Mouse (Mus musculus) neural tube, embryonic 15.5 days (tissue): ENCODE data around the gene Ccdc3. TPM values are rescaled to one million over a fixed set of nuclear protein-coding genes. Genes with fewer than 3 reads are reported as not detected.
"Not testable (repeated sequence)": the region's sequence is repeated elsewhere in the genome, so short reads cannot be mapped to it uniquely, and the experiment has no call there.

Experiments
- ATAC-seq: fragments of 200-750 bp; cut with Nextera tagmentation; 2 replicates; pipeline ENCODE4 v1.8.0; 2017; ENCODE audit warnings: mild to moderate bottlenecking, moderate TSS enrichment, moderate library complexity; ENCODE audit not compliant: low FRiP score
- H3K27ac ChIP-seq: fragments of 300-500 bp; sonication (generic); replicated peaks from 2 replicates; pipeline ENCODE4 v1.5.1; 2015; ENCODE audit warnings: mild to moderate bottlenecking, inconsistent platforms
- H3K27me3 ChIP-seq: fragments of 300-500 bp; sonication (generic); replicated peaks from 2 replicates; pipeline ENCODE4 v1.6.1; 2015; ENCODE audit warnings: inconsistent platforms
- H3K36me3 ChIP-seq: fragments of 300-500 bp; sonication (generic); 2 replicates; pipeline ENCODE4 v1.6.1; 2015; ENCODE audit warnings: inconsistent platforms
- H3K4me1 ChIP-seq: fragments of 300-500 bp; sonication (generic); 2 replicates; pipeline ENCODE4 v1.6.1; 2015; ENCODE audit warnings: inconsistent platforms
- H3K4me2 ChIP-seq: fragments of 300-500 bp; sonication (generic); 2 replicates; pipeline ENCODE4 v1.6.1; 2015; ENCODE audit warnings: inconsistent platforms, mild to moderate bottlenecking, moderate library complexity
- H3K4me3 ChIP-seq: fragments of 300-500 bp; sonication (generic); replicated peaks from 2 replicates; pipeline ENCODE4 v1.5.1; 2015; ENCODE audit warnings: mild to moderate bottlenecking, inconsistent platforms
- H3K9ac ChIP-seq: fragments of 300-500 bp; sonication (generic); replicated peaks from 2 replicates; pipeline ENCODE4 v1.6.1; 2015; ENCODE audit warnings: mild to moderate bottlenecking, inconsistent platforms
- H3K9me3 ChIP-seq: fragments of 300-500 bp; sonication (generic); replicated peaks from 2 replicates; pipeline ENCODE4 v1.6.1; 2016; ENCODE audit warnings: inconsistent platforms
- WGBS: fragments of 180-500 bp; shearing (Covaris S2); methylation state at CpG from one replicate; pipeline ENCODE4 v1.1.7; 2015; ENCODE audit warnings: mixed read lengths; 5-methylcytosine and 5-hydroxymethylcytosine counted together
- polyA plus RNA-seq: library from polyadenylated mRNA; unstranded; fragments of >200 nt; fragmentation: Nextera tagmentation; extraction: Ambion mirVana; gene quantifications from 2 replicates; pipeline ENCODE4 v1.2.1, GENCODE M21; 2015

Gene Ccdc3
- polyA plus RNA-seq = 11.4 and 14.8 TPM in 2 replicates

GRCm38 (mm10) chr2:5137500-5138286 is at the start of gene Ccdc3:
Ccdc3 (plus strand) TSS chr2:5137776.
- Histone ChIP-seq H3K4me2 (peak within 1 kb of the TSS; percentile 79), H3K36me3 (no peaks in the 10 kb centered on the region), H3K27me3 (peaks cover 45% of the 10 kb centered on the region), H3K27ac (no peak within 1 kb of the TSS), H3K4me1 (peaks cover 15% of the 10 kb centered on the region), H3K4me3 (peak within 1 kb of the TSS; percentile 47), H3K9ac (peak within 1 kb of the TSS; percentile 46), H3K9me3 (no peaks in the 10 kb centered on the region)
- under 1% methylated on average over 67 of the region's 78 CpGs for WGBS
- peak; percentile 66; the same call in 1 of the 2 replicates for ATAC-seq

DNA sequence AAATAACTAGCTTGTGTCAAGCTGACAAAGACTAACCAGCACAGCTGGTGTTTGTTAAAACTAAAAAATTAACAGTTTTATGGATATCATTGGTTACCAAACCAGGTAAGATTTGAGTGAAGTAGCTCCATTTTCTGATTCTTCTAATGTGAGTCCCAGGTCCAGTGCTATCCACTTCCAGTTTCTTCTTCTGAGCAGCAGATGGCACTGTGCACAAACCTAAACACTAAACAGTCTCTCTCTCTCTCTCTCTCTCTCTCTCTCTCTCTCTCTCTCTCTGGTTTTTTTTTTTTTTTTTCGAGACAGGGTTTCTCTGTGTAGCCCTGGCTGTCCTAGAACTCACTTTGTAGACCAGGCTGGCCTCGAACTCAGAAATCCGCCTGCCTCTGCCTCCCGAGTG is 47.2 kb upstream of the Ccdc3 start:
- H3K27me3 ChIP-seq, H3K4me2 ChIP-seq, H3K4me1 ChIP-seq, H3K27ac ChIP-seq, H3K36me3 ChIP-seq, H3K4me3 ChIP-seq, H3K9me3 ChIP-seq, H3K9ac ChIP-seq: not testable (repeated sequence)
- peak; percentile 79; the same call in 1 of the 2 replicates for ATAC-seq
- WGBS = 81% methylated on average over 4 of the region's 4 CpGs

GRCm38 (mm10) chr2:5094876-5095275 is 42.7 kb upstream of the Ccdc3 start:
- no peak overlapping the region for H3K4me2 ChIP-seq
- H3K27me3 ChIP-seq = no peaks in the 10 kb centered on the region
- WGBS = 90% methylated on average over 5 of the region's 5 CpGs
- H3K36me3 ChIP-seq = no peaks in the 10 kb centered on the region
- no peak for ATAC-seq
- no peak overlapping the region for H3K9ac ChIP-seq
- no peaks in the 10 kb centered on the region for H3K9me3 ChIP-seq
- H3K4me3 ChIP-seq = no peak overlapping the region
- H3K4me1 ChIP-seq = peaks cover 14% of the 10 kb centered on the region
- H3K27ac ChIP-seq = no peak overlapping the region

GRCm38 (mm10) chr2:5095316-5095715 is 42.3 kb upstream of the Ccdc3 start:
- no peaks in the 10 kb centered on the region for H3K9me3 ChIP-seq
- H3K4me2 ChIP-seq = no peak overlapping the region
- H3K27me3 ChIP-seq = no peaks in the 10 kb centered on the region
- no peak overlapping the region for H3K9ac ChIP-seq
- no peak for ATAC-seq
- 37% methylated on average over 1 of the region's 1 CpGs for WGBS
- no peak overlapping the region for H3K4me3 ChIP-seq
- H3K27ac ChIP-seq = no peak overlapping the region
- H3K36me3 ChIP-seq = no peaks in the 10 kb centered on the region
- H3K4me1 ChIP-seq = peaks cover 14% of the 10 kb centered on the region

GRCm38 (mm10) chr2:5097786-5098445 is 39.7 kb upstream of the Ccdc3 start:
- Histone ChIP-seq H3K9me3 (no peaks in the 10 kb centered on the region), H3K36me3 (no peaks in the 10 kb centered on the region), H3K27me3 (no peaks in the 10 kb centered on the region), H3K4me3 (peak overlapping the region; percentile 24), H3K9ac (peak overlapping the region; percentile 39; the same call in 1 of the 2 replicates), H3K27ac (peak overlapping the region; percentile 56), H3K4me1 (peaks cover 14% of the 10 kb centered on the region), H3K4me2 (peak overlapping the region; percentile 58)
- ATAC-seq = peak; percentile 68
- 20% methylated on average over 20 of the region's 20 CpGs for WGBS

- 76% methylated on average over 6 of the region's 6 CpGs for WGBS
- ATAC-seq = no peak
- peaks cover 14% of the 10 kb centered on the region for H3K4me1 ChIP-seq
- H3K4me3 ChIP-seq = no peak overlapping the region
- no peak overlapping the region for H3K27ac ChIP-seq
- no peaks in the 10 kb centered on the region for H3K27me3 ChIP-seq
- H3K9me3 ChIP-seq = no peaks in the 10 kb centered on the region
- H3K36me3 ChIP-seq = no peaks in the 10 kb centered on the region
- H3K9ac ChIP-seq = no peak overlapping the region
- H3K4me2 ChIP-seq = no peak overlapping the region
These were observed 38.4 kb upstream of the Ccdc3 start for GRCm38 (mm10) chr2:5099176-5099575.

- 85% methylated on average over 10 of the region's 10 CpGs for WGBS
- Histone ChIP-seq H3K4me1 (peaks cover 14% of the 10 kb centered on the region), H3K36me3 (no peaks in the 10 kb centered on the region), H3K9me3 (no peaks in the 10 kb centered on the region), H3K27ac (no peak overlapping the region), H3K9ac (no peak overlapping the region), H3K27me3 (no peaks in the 10 kb centered on the region), H3K4me3 (no peak overlapping the region), H3K4me2 (no peak overlapping the region)
- ATAC-seq = no peak
These were observed 35.8 kb upstream of the Ccdc3 start for GRCm38 (mm10) chr2:5101743-5102245.

- 78% methylated on average over 1 of the region's 1 CpGs for WGBS
- H3K4me1 ChIP-seq = peaks cover 10% of the 10 kb centered on the region
- H3K36me3 ChIP-seq = no peaks in the 10 kb centered on the region
- H3K27ac ChIP-seq = no peak overlapping the region
- H3K27me3 ChIP-seq = no peaks in the 10 kb centered on the region
- ATAC-seq = no peak
- no peak overlapping the region for H3K9ac ChIP-seq
- 0 out of 2 replicates have a peak, but pooled peaks cover 2% of the 10 kb centered on the region for H3K9me3 ChIP-seq
- no peak overlapping the region for H3K4me3 ChIP-seq
- H3K4me2 ChIP-seq = no peak overlapping the region
These were observed 34.7 kb upstream of the Ccdc3 start for GRCm38 (mm10) chr2:5102891-5103290.

DNA sequence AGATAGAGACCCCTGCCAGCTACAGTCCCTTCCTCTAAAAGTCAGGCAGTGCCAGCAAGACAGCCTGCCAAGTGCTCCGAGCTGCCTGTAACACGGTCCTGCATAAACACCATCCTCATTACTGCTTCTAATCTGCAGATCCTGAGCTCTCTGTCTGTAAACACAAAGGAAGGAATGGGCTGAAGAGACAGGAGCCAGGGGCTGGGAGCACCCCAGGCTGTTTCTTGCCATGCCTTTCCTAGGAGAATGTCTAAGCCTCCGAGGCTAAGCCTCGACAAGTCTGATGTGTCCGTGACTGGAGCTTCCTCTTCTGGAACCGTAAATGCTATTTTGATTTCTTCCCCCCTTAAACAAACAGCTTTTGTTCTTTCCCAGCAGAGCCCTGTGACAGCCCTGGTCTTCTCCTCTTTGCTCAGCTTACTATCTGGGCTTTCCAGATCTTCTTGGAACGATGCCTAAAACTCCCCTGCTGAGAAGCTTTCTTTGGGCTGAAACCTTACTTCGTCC is 24.7 kb upstream of the Ccdc3 start:
- H3K27me3 ChIP-seq = no peaks in the 10 kb centered on the region
- H3K36me3 ChIP-seq = no peaks in the 10 kb centered on the region
- no peak overlapping the region for H3K4me2 ChIP-seq
- WGBS = 23% methylated on average over 8 of the region's 8 CpGs
- H3K27ac ChIP-seq = peak overlapping the region; percentile 56
- H3K9ac ChIP-seq = no peak overlapping the region
- H3K9me3 ChIP-seq = 0 out of 2 replicates have a peak, but pooled peaks cover 3% of the 10 kb centered on the region
- peak; percentile 27; the same call in 1 of the 2 replicates for ATAC-seq
- H3K4me1 ChIP-seq = peaks cover 21% of the 10 kb centered on the region
- no peak overlapping the region for H3K4me3 ChIP-seq

- 90% methylated on average over 8 of the region's 8 CpGs for WGBS
- no peak for ATAC-seq
- no peak overlapping the region for H3K27ac ChIP-seq
- peaks cover 21% of the 10 kb centered on the region for H3K4me1 ChIP-seq
- no peak overlapping the region for H3K9ac ChIP-seq
- H3K9me3 ChIP-seq = no peaks in the 10 kb centered on the region
- H3K4me3 ChIP-seq = no peak overlapping the region
- H3K36me3 ChIP-seq = no peaks in the 10 kb centered on the region
- no peaks in the 10 kb centered on the region for H3K27me3 ChIP-seq
- no peak overlapping the region for H3K4me2 ChIP-seq
These were observed 23.2 kb upstream of the Ccdc3 start for GRCm38 (mm10) chr2:5114386-5114785.

- H3K4me3 ChIP-seq = no peak overlapping the region
- H3K9ac ChIP-seq = no peak overlapping the region
- WGBS = 16% methylated on average over 5 of the region's 5 CpGs
- ATAC-seq = peak; percentile 83
- H3K4me1 ChIP-seq = peaks cover 21% of the 10 kb centered on the region
- H3K27ac ChIP-seq = peak overlapping the region; percentile 54
- H3K27me3 ChIP-seq = no peaks in the 10 kb centered on the region
- no peaks in the 10 kb centered on the region for H3K9me3 ChIP-seq
- no peak overlapping the region for H3K4me2 ChIP-seq
- no peaks in the 10 kb centered on the region for H3K36me3 ChIP-seq
These were observed 20.6 kb upstream of the Ccdc3 start for GRCm38 (mm10) chr2:5116856-5117532.
